Comparison of ENCODE assay signal across 12 mouse cellular contexts in genomic region chr3:100264991-100265390, GRCm38 (mm10).
"Had no signal": no experiment of that assay in that cellular context is flagged by ENCODE, and none has a peak within 500 bp of the region (broad histone marks: within the 10 kb centered on the region; RNA-seq: fewer than 3 reads in every experiment).

No protein-coding gene starts in this region.

- ATAC-seq: midbrain, embryonic 16.5 days had no signal

- DNase-seq: lung, adult 18-20 months; lung, embryonic 14.5 days; lung, postnatal 10 days; lung, postnatal 4 days; midbrain, embryonic 14.5 days; retina, postnatal 1 day; right cerebral cortex, adult 18-20 months; right cerebral cortex, postnatal 14 days; thymus, adult 18-20 months; thymus, postnatal 14 days; thymus, postnatal 36 days had no signal
